Mouse (Mus musculus) heart, postnatal 0 days (tissue): ENCODE data around the gene Ttc28. TPM values are rescaled to one million over a fixed set of nuclear protein-coding genes. Genes with fewer than 3 reads are reported as not detected.

ENCODE experiments used
- ATAC-seq: fragments of 200-750 bp; cut with Nextera tagmentation; 2 replicates; pipeline ENCODE4 v1.8.0; 2017; ENCODE audit warnings: low read depth, moderate number of reproducible peaks, moderate library complexity; ENCODE audit not compliant: insufficient read depth
- DNase-seq: peaks from one replicate; pipeline ENCODE4 v3.0.0-alpha.2; 2016; ENCODE audit warnings: low spot score
- H3K27ac ChIP-seq: fragments of 300-500 bp; sonication (generic); 2 replicates; pipeline ENCODE4 v1.5.1; 2014; ENCODE audit warnings: low read depth, mild to moderate bottlenecking
- H3K27me3 ChIP-seq: fragments of 300-500 bp; sonication (generic); 2 replicates; pipeline ENCODE4 v1.6.1; 2014; ENCODE audit warnings: low read length, mixed read lengths; ENCODE audit not compliant: control insufficient read depth, insufficient read depth
- H3K36me3 ChIP-seq: fragments of 300-500 bp; sonication (generic); replicated peaks from 2 replicates; pipeline ENCODE4 v1.6.1; 2014; ENCODE audit warnings: low read length, mixed read lengths; ENCODE audit not compliant: control insufficient read depth, insufficient read depth
- H3K4me1 ChIP-seq: fragments of 300-500 bp; sonication (generic); 2 replicates; pipeline ENCODE4 v1.6.1; 2014; ENCODE audit warnings: antibody characterized with exemption; ENCODE audit not compliant: control insufficient read depth, insufficient read depth
- H3K4me2 ChIP-seq: fragments of 300-500 bp; sonication (generic); 2 replicates; pipeline ENCODE4 v1.6.1; 2014; ENCODE audit warnings: low read depth, mild to moderate bottlenecking, low read length, moderate library complexity
- H3K4me3 ChIP-seq: fragments of 300-500 bp; sonication (generic); 2 replicates; pipeline ENCODE4 v1.5.1; 2014; ENCODE audit warnings: low read depth, low read length
- H3K9ac ChIP-seq: fragments of 300-500 bp; sonication (generic); replicated peaks from 2 replicates; pipeline ENCODE4 v1.6.1; 2014; ENCODE audit warnings: low read depth, low read length, mixed read lengths
- H3K9me3 ChIP-seq: fragments of 300-500 bp; sonication (generic); replicated peaks from 2 replicates; pipeline ENCODE4 v1.6.1; 2016; ENCODE audit warnings: low read length; ENCODE audit not compliant: control insufficient read depth
- CTCF ChIP-seq: IDR thresholded peaks from 2 replicates; pipeline ENCODE4 v1.5.1; 2016; ENCODE audit warnings: antibody characterized with exemption, control low read depth, low read depth
- EP300 ChIP-seq: IDR thresholded peaks from 2 replicates; pipeline ENCODE4 v1.6.1; 2016; ENCODE audit warnings: antibody characterized with exemption, low read depth
- WGBS: fragments of 180-500 bp; shearing (Covaris S2); extraction: QIAGEN DNeasy Blood & Tissue Kit; methylation state at CpG from one replicate; pipeline ENCODE4 v1.1.7; 2014; 5-methylcytosine and 5-hydroxymethylcytosine counted together
- polyA plus RNA-seq: library from polyadenylated mRNA; unstranded; fragments of >200 nt; fragmentation: Nextera tagmentation; extraction: Ambion mirVana; gene quantifications from 2 replicates; pipeline ENCODE4 v1.2.1, GENCODE M21; 2015
- total RNA-seq: library from RNA; depleted of rRNA; stranded (reverse); fragments of >200 nt; gene quantifications from 2 replicates; pipeline ENCODE4 v1.2.3, GENCODE M21; 2014; ENCODE audit warnings: low replicate concordance

The Ttc28 gene
- total and polyA plus RNA-seq, 2 experiments from 2014 or later, result 4.6 to 14.2 TPM

DNA sequence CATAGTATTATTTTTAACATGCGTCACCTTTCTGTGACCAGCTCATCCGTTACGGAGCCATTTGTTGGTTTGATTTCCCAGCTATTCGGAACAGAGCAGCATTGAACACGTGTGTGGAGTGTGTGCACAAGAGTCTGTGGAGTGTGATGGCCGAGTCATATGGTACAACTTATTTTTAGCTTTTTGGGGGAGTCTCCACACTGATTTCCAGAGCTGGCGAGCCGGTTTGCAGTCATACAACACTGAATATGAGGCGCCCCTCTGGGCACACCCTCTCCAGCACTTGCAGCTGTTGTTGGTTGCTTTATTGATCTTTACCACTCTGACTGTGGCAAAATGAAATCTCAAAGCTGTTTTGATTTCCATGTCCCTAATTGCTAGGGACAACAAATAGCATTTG lies 197.7 kb downstream of the Ttc28 start:
- ATAC-seq (no peak), DNase-seq (no peak)
- Histone ChIP-seq H3K4me3 (no peak overlapping the region), H3K4me2 (no peak overlapping the region), H3K9me3 (no peaks in the 10 kb centered on the region), H3K36me3 (no peaks in the 10 kb centered on the region), H3K27ac (no peak overlapping the region), H3K27me3 (no peaks in the 10 kb centered on the region), H3K9ac (no peak overlapping the region), H3K4me1 (0 out of 2 replicates have a peak, but pooled peaks cover 9% of the 10 kb centered on the region)
- WGBS, result 62% methylated on average over 9 of the region's 9 CpGs
- no peak for TF ChIP-seq EP300

DNA sequence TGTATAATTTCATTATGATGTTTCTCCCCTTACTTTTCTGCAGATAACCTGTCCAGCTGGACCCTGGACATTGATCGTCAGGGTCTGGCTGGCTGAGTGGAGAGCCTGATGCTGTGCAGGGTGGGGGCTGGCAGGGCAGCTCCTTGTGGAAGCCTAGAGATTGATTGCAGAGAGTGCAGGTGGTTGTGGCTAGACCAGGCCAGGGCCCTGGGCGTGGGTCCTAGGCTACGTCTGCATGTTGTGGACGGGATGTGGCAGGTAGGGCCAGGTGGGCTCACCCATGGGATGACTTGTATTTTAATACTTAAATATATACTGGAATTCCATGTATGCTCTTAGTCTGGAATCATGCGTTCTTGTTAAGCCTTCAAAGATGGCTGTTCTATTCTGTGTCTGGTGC lies 201.0 kb downstream of the Ttc28 start:
- Histone ChIP-seq H3K36me3 (no peaks in the 10 kb centered on the region), H3K9ac (no peak overlapping the region), H3K4me2 (no peak overlapping the region), H3K9me3 (no peaks in the 10 kb centered on the region), H3K27me3 (no peaks in the 10 kb centered on the region), H3K4me3 (no peak overlapping the region), H3K4me1 (no peaks in the 10 kb centered on the region), H3K27ac (no peak overlapping the region)
- 86% methylated on average over 5 of the region's 5 CpGs for WGBS
- DNase-seq, result no peak
- ATAC-seq, result no peak
- TF ChIP-seq EP300, result no peak
- no peak for TF ChIP-seq CTCF

DNA sequence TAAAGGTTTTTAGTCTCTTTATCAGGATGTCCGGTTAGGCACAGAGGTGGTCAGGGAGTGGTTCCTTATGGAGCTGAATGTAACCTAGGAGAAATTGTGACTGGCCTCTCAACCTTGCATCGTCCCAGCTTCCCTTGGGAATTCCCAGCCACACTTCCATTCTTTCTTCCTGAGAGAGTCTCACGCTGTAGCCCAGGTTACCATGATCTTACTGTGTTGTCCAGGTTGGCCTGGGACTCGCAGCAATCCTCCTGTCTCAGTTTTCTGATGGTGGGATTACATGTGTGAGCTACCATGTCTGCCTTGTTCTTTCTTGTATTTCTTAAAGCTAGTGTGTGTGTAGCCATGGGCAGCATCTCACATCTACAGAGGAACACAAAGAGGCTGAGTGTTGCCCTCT lies 206.2 kb downstream of the Ttc28 start:
- Histone ChIP-seq H3K9ac (no peak overlapping the region), H3K27ac (no peak overlapping the region), H3K27me3 (no peaks in the 10 kb centered on the region), H3K4me2 (no peak overlapping the region), H3K36me3 (no peaks in the 10 kb centered on the region), H3K4me3 (no peak overlapping the region), H3K9me3 (no peaks in the 10 kb centered on the region), H3K4me1 (no peaks in the 10 kb centered on the region)
- ATAC-seq (no peak), DNase-seq (no peak)
- TF ChIP-seq CTCF (no peak), EP300 (no peak)
- WGBS, result 76% methylated on average over 4 of the region's 4 CpGs

DNA sequence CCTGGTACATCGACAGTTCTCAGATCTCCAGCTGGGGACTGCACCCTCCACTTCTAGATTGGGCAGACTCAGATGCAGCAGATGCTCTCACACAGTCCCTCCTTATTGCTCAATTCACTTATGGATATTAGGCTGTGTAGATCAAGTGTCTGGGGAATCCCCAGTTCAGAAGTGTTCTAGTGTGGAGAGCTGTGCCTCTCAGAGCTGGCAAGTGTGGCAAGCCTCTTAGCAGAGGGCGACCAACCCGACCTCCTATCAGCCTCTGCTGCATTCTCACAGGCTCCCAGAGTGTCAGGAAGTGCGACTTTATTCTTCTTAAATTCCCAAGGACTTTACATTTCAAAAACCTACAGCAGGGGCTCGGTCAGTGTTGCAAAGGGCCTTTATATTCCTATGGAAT lies 217.1 kb downstream of the Ttc28 start:
- no peak for DNase-seq

DNA sequence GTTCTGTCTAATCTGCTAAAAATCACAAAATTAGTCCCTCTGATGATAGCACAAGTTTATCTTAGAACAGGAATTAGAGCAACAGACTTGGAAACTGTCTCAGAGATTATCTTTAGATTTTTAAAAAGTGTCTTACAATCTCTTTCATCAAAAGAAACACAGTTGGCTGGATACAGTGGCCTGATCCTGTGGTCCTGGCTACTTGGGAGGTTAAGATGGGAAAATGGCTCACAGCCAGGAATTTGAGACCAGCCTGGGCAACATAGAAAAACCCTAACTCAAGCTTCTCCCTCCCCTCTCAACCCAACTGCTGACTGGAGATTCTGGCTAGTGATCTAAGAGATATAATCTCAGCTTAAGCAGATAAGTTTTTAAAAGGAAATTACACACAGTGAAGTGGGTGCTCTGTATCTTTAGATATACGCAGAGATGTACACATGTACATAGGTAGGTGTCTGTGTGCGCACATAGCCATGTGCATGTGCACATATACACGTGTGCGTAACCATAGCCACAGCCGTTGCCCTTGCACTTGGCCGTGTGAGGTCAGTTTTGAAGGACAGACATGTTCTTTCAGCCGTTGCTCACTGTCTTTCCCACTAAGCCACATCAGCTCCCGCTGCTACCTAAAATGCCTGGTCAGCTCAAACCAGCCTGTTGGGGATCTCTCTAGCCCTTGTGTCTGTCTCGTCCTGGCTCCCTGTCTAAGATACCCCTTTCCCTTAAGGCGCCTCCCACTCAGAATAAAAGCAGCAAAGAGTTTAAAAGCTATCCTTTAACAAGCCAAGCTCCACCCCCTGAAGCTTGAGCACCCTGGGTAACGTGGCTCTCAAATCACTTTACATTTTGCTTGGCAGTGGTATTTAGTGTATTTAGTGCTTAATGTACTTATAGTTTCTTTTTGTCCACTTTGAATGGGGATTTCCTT lies 217.9 kb downstream of the Ttc28 start:
- TF ChIP-seq CTCF (no peak), EP300 (no peak)
- no peaks in the 10 kb centered on the region for H3K4me1 ChIP-seq
- no peak for DNase-seq
- H3K36me3 ChIP-seq, result peaks cover 24% of the 10 kb centered on the region; the same call in 1 of the 2 replicates
- H3K27ac ChIP-seq, result no peak overlapping the region
- H3K9me3 ChIP-seq, result no peaks in the 10 kb centered on the region
- H3K9ac ChIP-seq, result no peak overlapping the region
- no peak overlapping the region for H3K4me3 ChIP-seq
- WGBS, result 65% methylated on average over 11 of the region's 11 CpGs
- no peak for ATAC-seq
- no peak overlapping the region for H3K4me2 ChIP-seq
- no peaks in the 10 kb centered on the region for H3K27me3 ChIP-seq

More for the DNA sequence above, 217.1 kb downstream of the Ttc28 start:
- H3K4me1 ChIP-seq, result no peaks in the 10 kb centered on the region
- H3K4me3 ChIP-seq, result no peak overlapping the region
- no peaks in the 10 kb centered on the region for H3K27me3 ChIP-seq
- 45% methylated on average over 5 of the region's 5 CpGs for WGBS
- no peak overlapping the region for H3K9ac ChIP-seq
- H3K9me3 ChIP-seq, result no peaks in the 10 kb centered on the region
- no peak for TF ChIP-seq EP300
- no peak for TF ChIP-seq CTCF
- H3K4me2 ChIP-seq, result no peak overlapping the region
- no peak for ATAC-seq
- H3K27ac ChIP-seq, result no peak overlapping the region
- H3K36me3 ChIP-seq, result peaks cover 17% of the 10 kb centered on the region; the same call in 1 of the 2 replicates
